Mouse (Mus musculus) embryonic facial prominence, embryonic 14.5 days (tissue): ENCODE data around the gene Svep1. TPM values are rescaled to one million over a fixed set of nuclear protein-coding genes. Genes with fewer than 3 reads are reported as not detected.

Source experiments
- ATAC-seq: fragments of 200-750 bp; cut with Nextera tagmentation; 2 replicates; pipeline ENCODE4 v1.8.0; 2017; ENCODE audit warnings: low read depth, moderate number of reproducible peaks, moderate TSS enrichment
- DNase-seq: peaks from one replicate; pipeline ENCODE4 v3.0.0-alpha.2; 2015; ENCODE audit warnings: low spot score
- H3K27ac ChIP-seq: fragments of 300-500 bp; sonication (generic); replicated peaks from 2 replicates; pipeline ENCODE4 v1.5.1; 2014; ENCODE audit warnings: low read depth, mild to moderate bottlenecking, low read length, moderate library complexity
- H3K27me3 ChIP-seq: fragments of 300-500 bp; sonication (generic); replicated peaks from 2 replicates; pipeline ENCODE4 v1.6.1; 2014; ENCODE audit warnings: low read length; ENCODE audit not compliant: control insufficient read depth, insufficient read depth
- H3K36me3 ChIP-seq: fragments of 300-500 bp; sonication (generic); 2 replicates; pipeline ENCODE4 v1.6.1; 2014; ENCODE audit warnings: low read length, mixed read lengths; ENCODE audit not compliant: control insufficient read depth, insufficient read depth
- H3K4me1 ChIP-seq: fragments of 300-500 bp; sonication (generic); 2 replicates; pipeline ENCODE4 v1.6.1; 2014; ENCODE audit warnings: antibody characterized with exemption, low read length; ENCODE audit not compliant: control insufficient read depth, insufficient read depth
- H3K4me2 ChIP-seq: fragments of 300-500 bp; sonication (generic); 2 replicates; pipeline ENCODE4 v1.6.1; 2014; ENCODE audit warnings: low read depth, mild to moderate bottlenecking, low read length, moderate library complexity, mixed read lengths
- H3K4me3 ChIP-seq: fragments of 300-500 bp; sonication (generic); 2 replicates; pipeline ENCODE4 v1.5.1; 2014; ENCODE audit warnings: low read depth, mild to moderate bottlenecking, low read length
- H3K9ac ChIP-seq: fragments of 300-500 bp; sonication (generic); 2 replicates; pipeline ENCODE4 v1.6.1; 2014; ENCODE audit warnings: low read depth, mild to moderate bottlenecking, low read length, moderate library complexity, mixed read lengths
- H3K9me3 ChIP-seq: fragments of 300-500 bp; sonication (generic); 2 replicates; pipeline ENCODE4 v1.6.1; 2016; ENCODE audit warnings: low read length; ENCODE audit not compliant: control insufficient read depth
- WGBS: fragments of 180-500 bp; shearing (Covaris S2); extraction: QIAGEN DNeasy Blood & Tissue Kit; methylation state at CpG from one replicate; pipeline ENCODE4 v1.1.7; 2014; 5-methylcytosine and 5-hydroxymethylcytosine counted together
- polyA plus RNA-seq: library from polyadenylated mRNA; unstranded; fragments of >200 nt; fragmentation: Nextera tagmentation; extraction: Ambion mirVana; gene quantifications from 2 replicates; pipeline ENCODE4 v1.2.1, GENCODE M21; 2014

The Svep1 gene
- polyA plus RNA-seq, 1 experiment from 2014 or later, result 10.6 TPM

DNA sequence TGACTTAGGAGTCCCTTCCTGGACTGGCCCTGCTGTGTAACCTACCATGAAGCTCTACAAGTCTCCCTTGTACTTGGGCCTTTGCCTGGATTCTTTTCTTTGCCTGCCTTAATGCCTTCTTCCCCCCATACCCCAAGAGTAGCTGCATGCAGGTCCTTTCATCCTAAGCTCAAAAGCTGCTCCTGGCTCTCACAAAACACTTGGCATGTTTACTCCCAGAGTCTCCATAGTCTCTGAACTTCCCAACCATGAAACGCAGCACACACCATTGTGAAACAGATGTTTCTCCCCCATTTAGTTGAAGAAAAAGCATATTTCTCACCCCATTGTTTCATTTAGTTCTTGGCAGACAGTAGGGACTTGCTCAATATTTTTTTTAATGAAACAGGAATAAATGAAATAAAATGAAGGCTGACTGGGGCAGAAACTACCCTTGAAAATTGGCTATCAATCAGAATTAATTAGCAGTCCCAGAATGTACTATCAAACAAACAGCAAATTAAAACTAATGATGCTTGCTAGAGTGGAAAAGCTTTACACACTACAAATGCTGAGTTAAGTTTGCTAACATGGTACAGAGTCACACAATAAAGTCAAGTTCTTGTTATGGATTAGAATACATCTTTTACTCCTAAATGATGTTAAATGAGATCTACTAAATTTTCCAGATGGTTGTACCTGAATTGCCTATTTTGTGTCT is 72.9 kb downstream of the Svep1 start:
- H3K4me2 ChIP-seq, result no peak overlapping the region
- WGBS, result 54% methylated on average over 1 of the region's 1 CpGs
- H3K27me3 ChIP-seq, result no peaks in the 10 kb centered on the region
- DNase-seq, result no peak
- no peak for ATAC-seq
- H3K4me1 ChIP-seq, result no peaks in the 10 kb centered on the region
- no peaks in the 10 kb centered on the region for H3K9me3 ChIP-seq
- H3K27ac ChIP-seq, result no peak overlapping the region
- 0 out of 2 replicates have a peak, but pooled peaks cover 11% of the 10 kb centered on the region for H3K36me3 ChIP-seq
- no peak overlapping the region for H3K4me3 ChIP-seq
- H3K9ac ChIP-seq, result no peak overlapping the region

DNA sequence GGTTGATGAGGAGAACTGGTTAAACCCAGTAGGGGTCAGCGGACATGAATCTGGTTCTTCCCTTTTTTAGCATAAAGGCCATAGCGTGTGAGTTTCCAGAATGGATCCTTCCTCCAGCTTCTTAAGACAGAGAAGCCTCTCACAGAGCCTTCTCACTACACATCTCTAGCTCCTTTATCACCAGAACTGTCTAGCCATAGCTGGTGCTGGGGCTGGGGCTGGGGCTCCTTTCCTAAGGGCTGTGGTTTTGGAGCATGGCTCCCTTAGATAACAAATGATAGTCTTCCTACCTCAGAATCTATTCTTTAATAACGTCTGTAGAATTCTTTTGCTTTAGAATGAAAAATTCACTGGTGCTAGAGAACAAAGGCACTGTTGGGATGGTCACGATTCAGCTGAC is 76.8 kb downstream of the Svep1 start:
- ATAC-seq (no peak), DNase-seq (no peak)
- H3K36me3 ChIP-seq, result 0 out of 2 replicates have a peak, but pooled peaks cover 10% of the 10 kb centered on the region
- H3K4me1 ChIP-seq, result no peaks in the 10 kb centered on the region
- H3K4me3 ChIP-seq, result no peak overlapping the region
- H3K27me3 ChIP-seq, result no peaks in the 10 kb centered on the region
- H3K9ac ChIP-seq, result no peak overlapping the region
- no peak overlapping the region for H3K4me2 ChIP-seq
- H3K27ac ChIP-seq, result no peak overlapping the region
- no peaks in the 10 kb centered on the region for H3K9me3 ChIP-seq
- 89% methylated on average over 4 of the region's 4 CpGs for WGBS

DNA sequence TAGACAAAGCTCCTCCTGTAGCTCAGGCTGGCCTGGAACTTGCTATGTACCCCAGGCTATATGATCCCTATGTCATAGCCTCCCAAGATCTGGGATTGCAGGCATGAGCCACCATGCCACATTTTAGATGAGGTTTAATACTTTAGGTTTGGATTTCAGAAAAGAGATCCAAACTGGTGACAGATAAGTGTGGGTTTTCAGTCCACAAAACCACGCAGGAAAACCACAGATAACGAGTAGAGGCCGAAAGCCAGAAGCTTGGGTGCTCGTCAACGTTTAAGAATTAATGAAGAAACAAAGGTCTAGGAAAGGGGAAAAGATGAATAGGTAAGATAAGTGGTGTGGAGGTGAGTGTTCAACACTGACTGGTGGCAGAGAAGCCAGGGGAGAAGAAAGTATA is 79.6 kb downstream of the Svep1 start:
- Histone ChIP-seq H3K36me3 (0 out of 2 replicates have a peak, but pooled peaks cover 6% of the 10 kb centered on the region), H3K4me3 (no peak overlapping the region), H3K4me1 (no peaks in the 10 kb centered on the region), H3K4me2 (no peak overlapping the region), H3K9ac (no peak overlapping the region), H3K9me3 (no peaks in the 10 kb centered on the region), H3K27me3 (no peaks in the 10 kb centered on the region), H3K27ac (no peak overlapping the region)
- no peak for DNase-seq
- WGBS, result 86% methylated on average over 5 of the region's 5 CpGs
- no peak for ATAC-seq

DNA sequence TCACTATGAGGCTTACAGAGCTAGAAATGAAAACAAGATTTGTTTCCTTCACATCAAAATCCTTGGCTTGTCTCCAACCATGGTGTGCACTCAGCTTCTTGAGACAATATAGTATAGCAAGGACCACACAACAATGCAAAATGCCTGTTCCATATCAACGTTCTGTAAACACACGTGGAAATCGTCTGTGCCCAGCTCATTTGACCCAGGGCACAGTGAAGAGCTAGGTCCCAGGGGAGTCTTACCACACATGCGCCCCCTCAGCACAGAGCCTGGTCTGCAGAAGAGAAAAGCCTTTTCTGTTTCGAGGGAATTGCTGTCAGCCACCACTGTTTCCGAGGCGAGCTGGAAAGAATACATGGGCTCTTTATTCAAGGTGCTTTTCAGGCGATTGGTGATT is 91.2 kb downstream of the Svep1 start:
- Histone ChIP-seq H3K9ac (no peak overlapping the region), H3K27me3 (no peaks in the 10 kb centered on the region), H3K4me2 (no peak overlapping the region), H3K4me1 (no peaks in the 10 kb centered on the region), H3K36me3 (0 out of 2 replicates have a peak, but pooled peaks cover 14% of the 10 kb centered on the region), H3K4me3 (no peak overlapping the region), H3K9me3 (no peaks in the 10 kb centered on the region), H3K27ac (no peak overlapping the region)
- 43% methylated on average over 8 of the region's 8 CpGs for WGBS
- DNase-seq (peak; percentile 20), ATAC-seq (no peak)

DNA sequence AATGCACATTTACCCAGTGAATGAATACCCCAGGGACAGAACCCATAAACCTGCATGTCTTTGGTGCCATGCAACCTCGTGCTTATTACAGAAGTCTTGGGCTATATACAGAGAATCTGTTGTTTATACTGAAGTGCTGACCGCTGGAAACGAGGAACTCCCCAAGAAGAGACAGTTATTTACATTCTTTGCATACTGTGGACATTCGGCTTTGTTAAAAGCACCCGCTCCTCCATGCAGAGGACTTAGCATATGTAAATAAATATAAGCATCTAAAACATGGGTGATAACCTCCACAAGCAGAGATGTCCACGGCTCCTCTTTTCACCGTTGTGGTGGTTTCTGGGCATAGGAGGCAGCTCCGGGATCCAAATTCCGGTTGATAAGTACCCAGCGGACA is 95.7 kb downstream of the Svep1 start:
- Histone ChIP-seq H3K4me2 (no peak overlapping the region), H3K9me3 (no peaks in the 10 kb centered on the region), H3K4me3 (no peak overlapping the region), H3K9ac (no peak overlapping the region), H3K4me1 (no peaks in the 10 kb centered on the region), H3K27me3 (no peaks in the 10 kb centered on the region), H3K27ac (no peak overlapping the region), H3K36me3 (peaks cover 24% of the 10 kb centered on the region; the same call in 1 of the 2 replicates)
- ATAC-seq (no peak), DNase-seq (no peak)
- WGBS, result 81% methylated on average over 10 of the region's 10 CpGs

DNA sequence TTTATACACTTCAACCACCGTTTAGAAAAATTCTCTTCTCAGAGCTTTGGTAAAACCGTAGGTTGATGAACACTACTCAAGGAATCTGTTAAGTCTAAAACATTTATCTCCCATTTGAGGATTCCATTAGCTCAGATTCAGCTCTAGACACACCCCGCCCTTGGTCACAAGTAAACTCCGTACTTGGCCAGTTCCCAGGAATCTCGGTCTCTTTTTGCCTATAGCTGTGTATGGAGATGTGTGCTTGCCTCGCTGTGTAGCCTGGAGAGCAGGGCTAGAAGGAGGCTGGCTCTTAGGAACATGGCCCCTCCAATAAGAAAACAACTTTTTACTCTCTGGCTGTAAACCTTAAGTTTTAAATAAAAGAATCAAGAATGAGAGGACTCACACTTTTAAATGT is 96.9 kb downstream of the Svep1 start:
- Histone ChIP-seq H3K27ac (no peak overlapping the region), H3K36me3 (peaks cover 18% of the 10 kb centered on the region; the same call in 1 of the 2 replicates), H3K9ac (no peak overlapping the region), H3K4me1 (no peaks in the 10 kb centered on the region), H3K27me3 (no peaks in the 10 kb centered on the region), H3K4me3 (no peak overlapping the region), H3K9me3 (no peaks in the 10 kb centered on the region), H3K4me2 (no peak overlapping the region)
- DNase-seq (no peak), ATAC-seq (no peak)
- 85% methylated on average over 6 of the region's 6 CpGs for WGBS

DNA sequence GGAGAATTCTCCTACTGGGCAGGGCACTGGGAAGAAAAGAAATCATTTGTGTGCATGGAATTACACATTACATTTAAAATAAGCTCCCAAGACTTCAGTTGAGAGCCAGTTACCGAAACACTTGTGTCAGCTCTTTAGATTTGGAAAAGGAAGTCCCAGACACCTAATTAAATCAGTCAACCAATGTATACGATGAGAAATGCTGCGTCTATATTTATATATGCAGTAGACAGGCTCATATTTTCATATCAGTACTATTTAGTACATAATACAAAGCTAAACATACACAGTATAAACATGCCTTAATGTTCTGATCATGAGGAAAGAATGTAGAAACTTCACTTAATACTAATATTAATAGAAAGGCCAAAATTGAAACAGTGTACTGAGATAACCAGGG is 98.3 kb downstream of the Svep1 start:
- no peak for ATAC-seq
- Histone ChIP-seq H3K9me3 (no peaks in the 10 kb centered on the region), H3K4me3 (no peak overlapping the region), H3K4me1 (no peaks in the 10 kb centered on the region), H3K9ac (no peak overlapping the region), H3K27ac (no peak overlapping the region), H3K27me3 (no peaks in the 10 kb centered on the region), H3K4me2 (no peak overlapping the region), H3K36me3 (peaks cover 16% of the 10 kb centered on the region; the same call in 1 of the 2 replicates)
- WGBS, result 79% methylated on average over 3 of the region's 3 CpGs
- no peak for DNase-seq

DNA sequence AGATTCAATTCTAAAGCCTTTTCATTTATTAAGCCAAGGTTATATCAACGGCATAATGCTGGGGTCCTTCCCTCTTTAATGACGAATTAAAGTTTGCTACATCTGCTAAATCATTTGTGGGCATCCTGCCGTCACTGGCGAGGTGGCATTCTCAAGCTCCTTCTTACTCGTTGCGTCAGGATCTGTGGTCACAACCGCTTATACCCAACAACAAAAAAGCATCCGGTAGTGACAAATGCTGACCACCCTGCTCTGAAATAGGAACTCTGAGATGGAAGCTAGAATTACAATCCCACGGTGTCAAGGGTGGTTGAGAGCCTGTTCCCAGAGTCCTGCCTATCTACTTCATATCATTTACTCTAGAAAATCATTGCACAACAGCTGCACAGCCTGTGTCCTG is 108.9 kb downstream of the Svep1 start:
- ATAC-seq (no peak), DNase-seq (no peak)

DNA sequence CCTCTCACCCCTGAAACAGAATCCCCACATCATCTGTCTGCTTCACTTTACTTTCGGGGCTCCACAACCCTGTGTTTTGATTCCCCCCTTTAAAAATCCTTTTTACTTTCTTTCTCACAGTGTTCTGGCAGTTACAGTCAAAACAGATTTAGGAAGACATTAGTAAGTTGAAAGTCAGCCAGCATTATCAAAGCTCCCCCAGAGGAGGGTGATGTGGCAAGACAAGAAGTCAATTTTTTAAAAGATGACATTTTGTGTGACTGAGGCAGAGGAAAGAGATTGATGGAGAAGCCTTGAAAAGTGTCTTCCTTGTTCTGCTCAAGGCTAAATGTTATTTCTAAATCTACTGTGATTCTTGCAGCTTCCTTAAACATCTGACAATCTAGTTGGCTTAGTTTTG is 119.9 kb downstream of the Svep1 start:
- no peak for DNase-seq
- WGBS, result 44% methylated on average over 1 of the region's 1 CpGs
- no peak overlapping the region for H3K27ac ChIP-seq

More for the DNA sequence above, 108.9 kb downstream of the Svep1 start:
- no peak overlapping the region for H3K4me2 ChIP-seq
- H3K4me3 ChIP-seq, result no peak overlapping the region
- H3K4me1 ChIP-seq, result no peaks in the 10 kb centered on the region
- no peaks in the 10 kb centered on the region for H3K27me3 ChIP-seq
- WGBS, result 76% methylated on average over 9 of the region's 9 CpGs
- H3K36me3 ChIP-seq, result peaks cover 18% of the 10 kb centered on the region
- H3K9me3 ChIP-seq, result no peaks in the 10 kb centered on the region
- no peak overlapping the region for H3K9ac ChIP-seq
- H3K27ac ChIP-seq, result no peak overlapping the region

More for the DNA sequence above, 119.9 kb downstream of the Svep1 start:
- no peak overlapping the region for H3K4me2 ChIP-seq
- H3K4me1 ChIP-seq, result no peaks in the 10 kb centered on the region
- no peak overlapping the region for H3K9ac ChIP-seq
- H3K27me3 ChIP-seq, result no peaks in the 10 kb centered on the region
- no peak overlapping the region for H3K4me3 ChIP-seq
- no peaks in the 10 kb centered on the region for H3K9me3 ChIP-seq
- peaks cover 13% of the 10 kb centered on the region; the same call in 1 of the 2 replicates for H3K36me3 ChIP-seq
- ATAC-seq, result no peak
